Mouse (Mus musculus) activated CD4-positive, CD25-positive, alpha-beta regulatory T cell, adult 9 weeks (primary cell): Measurements from ENCODE around the gene Olfr285. TPM values are rescaled to one million over a fixed set of nuclear protein-coding genes. Genes with fewer than 3 reads are reported as not detected.

Experiments used
- polyA plus RNA-seq: library from polyadenylated mRNA; unstranded; fragments of 100-300 nt; shearing (Covaris generic); gene quantifications from one replicate; pipeline ENCODE4 v1.2.1, GENCODE M21; 2017

Gene Olfr285
- polyA plus RNA-seq = not detected

GRCm38 (mm10) chr15:98317177-98317724, at the start of gene Olfr285:
Gene Olfr285 (minus strand): TSS chr15:98317353.

GRCm38 (mm10) chr15:98340887-98341286, 23.7 kb upstream of the Olfr285 start, which contains the start of gene Olfr284:
Gene Olfr284 (minus strand): TSS chr15:98340987.

GRCm38 (mm10) chr15:98295628-98296551, 21.3 kb downstream of the Olfr285 start, which contains the start of gene Zfp641:
Gene Zfp641 (minus strand): TSS chr15:98296161.

Other genes with a start within 250 kb of the Olfr285 start
- 13.4 TPM for gene Pfkm, start 224.8 kb downstream of the Olfr285 start, polyA plus RNA-seq
- gene Senp1, start 223.6 kb downstream of the Olfr285 start, polyA plus RNA-seq = 57.4 TPM
- 47.8 TPM for gene Asb8, start 151.7 kb downstream of the Olfr285 start, polyA plus RNA-seq
- 0.21 TPM for gene Ccdc184, start 150.2 kb downstream of the Olfr285 start, polyA plus RNA-seq
- not detected for gene Olfr288, start 121.8 kb downstream of the Olfr285 start, polyA plus RNA-seq
- not detected for gene Gm44579, start 96.4 kb downstream of the Olfr285 start, polyA plus RNA-seq
- gene Olfr287, start 96.3 kb downstream of the Olfr285 start, polyA plus RNA-seq = not detected
- gene Olfr286, start 82.9 kb downstream of the Olfr285 start, polyA plus RNA-seq = not detected
- gene H1fnt, start 60.1 kb downstream of the Olfr285 start, polyA plus RNA-seq = not detected
- not detected for gene Zfp641, start 21.2 kb downstream of the Olfr285 start, polyA plus RNA-seq
- gene Olfr284, start 23.6 kb upstream of the Olfr285 start, polyA plus RNA-seq = not detected
- gene Olfr283, start 63.6 kb upstream of the Olfr285 start, polyA plus RNA-seq = not detected
- gene Olfr282, start 113.9 kb upstream of the Olfr285 start, polyA plus RNA-seq = not detected
- not detected for gene Olfr281, start 135.2 kb upstream of the Olfr285 start, polyA plus RNA-seq
- not detected for gene OR5BS1P, start 152.5 kb upstream of the Olfr285 start, polyA plus RNA-seq
- not detected for gene Lalba, start 165.4 kb upstream of the Olfr285 start, polyA plus RNA-seq
- 0.06 TPM for gene Olfr279, start 175.0 kb upstream of the Olfr285 start, polyA plus RNA-seq
- gene Kansl2, start 216.9 kb upstream of the Olfr285 start, polyA plus RNA-seq = 38.3 TPM